Mouse (Mus musculus) T-helper 1 cell (primary cell): ENCODE measurements around the gene Cry2.
"Not testable (repeated sequence)": the region's sequence is repeated elsewhere in the genome, so short reads cannot be mapped to it uniquely, and the experiment has no call there.

Experiments used
- in situ Hi-C: fragments of 300-600 bp; cut with MboI, MseI; formaldehyde crosslinking; loops from one replicate; pipeline ENCODE4 v1.15.1; 2025; ENCODE audit warnings: high pct_unique_total_duplicates

Gene Cry2

GRCm38 (mm10) chr2:92433578-92434374 is at the start of gene Cry2:
Gene Cry2, minus strand, starts transcription at chr2:92434043.
- in situ Hi-C loops: loop anchor here (10.0 kb wide), 1 partner anchor 719 kb away; the partner anchor contains the start of genes Atg13 and Harbi1

- in situ Hi-C loops: no loop called here
Observed at GRCm38 (mm10) chr2:92483505-92483904, 49.7 kb upstream of the Cry2 start.

- in situ Hi-C loops: no loop called here
Observed at GRCm38 (mm10) chr2:92482551-92482950, 48.7 kb upstream of the Cry2 start.

- in situ Hi-C loops: no loop called here
Observed at GRCm38 (mm10) chr2:92478313-92478688, 44.5 kb upstream of the Cry2 start.

DNA sequence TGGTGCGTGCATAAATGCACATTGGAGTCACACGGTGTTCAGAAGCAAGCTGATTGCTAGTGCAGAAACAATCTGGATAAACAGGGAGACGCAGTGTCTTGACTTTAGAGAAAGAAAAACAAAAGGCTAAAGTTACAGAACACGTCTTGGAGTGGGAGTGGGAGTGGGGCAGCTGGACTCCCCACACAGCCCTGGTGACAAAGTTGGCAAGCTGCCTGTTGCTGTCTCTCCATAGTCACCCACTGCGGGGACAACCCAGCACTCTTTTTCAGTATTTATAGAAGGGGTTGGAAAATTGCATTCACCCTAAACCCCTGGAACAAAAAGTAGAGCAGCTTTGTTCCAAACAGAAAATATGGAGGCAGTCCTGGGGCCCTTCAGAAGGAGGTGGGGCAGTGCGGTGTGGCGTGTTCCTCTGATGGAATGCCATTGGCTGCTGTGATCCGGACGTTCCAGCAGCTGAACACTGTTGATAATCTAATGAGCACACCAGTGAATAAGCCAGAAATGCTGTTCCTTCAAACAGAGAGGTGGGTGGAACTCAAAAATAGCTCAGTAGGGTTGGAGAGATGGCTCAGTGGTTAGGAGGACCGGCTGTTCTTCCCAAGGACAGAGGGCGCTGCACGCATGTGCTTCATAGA is 43.9 kb upstream of the Cry2 start:
- in situ Hi-C loops: no loop called here

GRCm38 (mm10) chr2:92476580-92476979 is 42.7 kb upstream of the Cry2 start:
- in situ Hi-C loops: not testable (repeated sequence)

DNA sequence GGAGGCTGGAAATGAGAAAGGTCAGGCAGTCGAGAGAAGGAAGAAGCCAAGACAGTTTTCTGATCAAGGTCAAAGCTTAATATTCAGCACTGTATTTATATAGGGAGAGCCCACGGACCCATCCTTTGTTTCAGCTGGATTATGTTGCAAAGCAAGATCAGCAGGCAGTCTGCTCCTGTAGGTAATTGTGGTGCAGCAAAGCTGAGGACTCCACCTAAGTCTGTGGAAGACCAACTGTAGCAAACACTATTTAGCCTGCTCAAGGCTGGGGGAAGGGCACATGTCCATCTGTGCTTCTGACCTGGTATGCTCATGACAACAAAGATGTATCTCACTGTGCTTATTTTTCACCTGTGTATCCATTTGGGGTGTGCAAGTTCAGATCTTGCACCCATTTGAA is 41.9 kb upstream of the Cry2 start:
- in situ Hi-C loops: no loop called here

- in situ Hi-C loops: no loop called here
Observed at GRCm38 (mm10) chr2:92474920-92475319, 41.1 kb upstream of the Cry2 start.

- in situ Hi-C loops: no loop called here
Observed at GRCm38 (mm10) chr2:92471886-92472670, 38.2 kb upstream of the Cry2 start.

GRCm38 (mm10) chr2:92464690-92465089 is 30.8 kb upstream of the Cry2 start:
- in situ Hi-C loops: no loop called here

DNA sequence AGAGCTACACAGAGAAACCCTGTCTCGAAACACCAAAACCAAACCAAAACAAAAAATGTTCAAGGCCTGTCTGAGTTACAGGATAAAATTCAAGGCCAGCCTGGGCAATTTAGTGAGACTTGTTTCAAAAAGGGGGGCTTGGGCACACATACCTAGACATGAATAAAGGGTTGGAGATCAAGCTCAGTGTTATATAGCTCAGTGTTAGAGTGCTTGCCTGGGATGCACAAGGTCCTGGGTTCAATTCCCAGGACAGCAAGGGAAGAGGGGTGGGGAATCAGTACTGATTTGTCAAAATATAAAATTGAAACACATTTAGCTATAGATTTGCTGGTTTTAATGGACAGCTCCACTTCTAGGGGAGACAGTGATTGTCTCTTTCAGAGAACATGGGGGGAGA is 27.4 kb upstream of the Cry2 start:
- in situ Hi-C loops: no loop called here

DNA sequence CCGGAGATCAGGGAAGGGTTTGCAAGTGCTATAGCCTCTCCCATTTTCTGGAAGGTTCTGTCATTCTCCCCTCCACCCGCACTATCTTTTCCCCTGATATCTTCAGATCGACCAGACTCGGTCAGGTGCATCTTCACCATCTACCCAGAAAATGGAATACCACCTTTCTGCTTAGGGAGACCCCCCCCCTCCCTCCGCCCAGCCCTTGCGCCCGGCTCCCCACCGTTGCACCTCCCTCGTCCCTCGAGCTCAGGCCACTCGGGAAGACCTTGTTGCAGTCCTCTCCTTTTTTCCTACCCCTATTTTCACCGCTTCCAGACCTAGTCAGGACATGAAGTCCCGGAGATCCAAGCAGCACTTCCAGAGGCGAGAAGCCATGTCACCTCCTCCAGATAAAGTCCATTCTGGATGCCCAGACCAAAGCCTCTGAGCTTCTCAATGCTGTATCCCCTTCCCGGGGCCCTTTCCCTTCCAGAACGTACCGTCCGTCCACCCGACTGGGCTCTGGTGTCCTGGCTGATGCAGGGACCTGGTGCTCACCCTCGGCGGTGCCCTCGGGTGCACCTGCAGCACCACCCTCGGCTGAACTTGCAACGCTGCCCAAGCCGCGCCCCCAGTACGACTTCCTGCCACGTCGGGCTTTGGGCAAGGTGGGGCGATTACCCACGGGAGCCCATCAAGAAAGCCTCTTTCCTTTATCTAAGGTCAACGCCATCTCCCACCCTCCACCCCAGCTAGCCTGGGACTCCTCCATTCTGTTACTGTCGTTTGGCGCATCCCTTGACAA is 26.3 kb upstream of the Cry2 start, which contains the start of gene Slc35c1:
Gene Slc35c1 (minus strand): TSS at position 618 of the 787 bp plus-strand sequence.
- in situ Hi-C loops: loop anchor here (5.0 kb wide), 1 partner anchor 83 kb away; no protein-coding TSS in a partner anchor

DNA sequence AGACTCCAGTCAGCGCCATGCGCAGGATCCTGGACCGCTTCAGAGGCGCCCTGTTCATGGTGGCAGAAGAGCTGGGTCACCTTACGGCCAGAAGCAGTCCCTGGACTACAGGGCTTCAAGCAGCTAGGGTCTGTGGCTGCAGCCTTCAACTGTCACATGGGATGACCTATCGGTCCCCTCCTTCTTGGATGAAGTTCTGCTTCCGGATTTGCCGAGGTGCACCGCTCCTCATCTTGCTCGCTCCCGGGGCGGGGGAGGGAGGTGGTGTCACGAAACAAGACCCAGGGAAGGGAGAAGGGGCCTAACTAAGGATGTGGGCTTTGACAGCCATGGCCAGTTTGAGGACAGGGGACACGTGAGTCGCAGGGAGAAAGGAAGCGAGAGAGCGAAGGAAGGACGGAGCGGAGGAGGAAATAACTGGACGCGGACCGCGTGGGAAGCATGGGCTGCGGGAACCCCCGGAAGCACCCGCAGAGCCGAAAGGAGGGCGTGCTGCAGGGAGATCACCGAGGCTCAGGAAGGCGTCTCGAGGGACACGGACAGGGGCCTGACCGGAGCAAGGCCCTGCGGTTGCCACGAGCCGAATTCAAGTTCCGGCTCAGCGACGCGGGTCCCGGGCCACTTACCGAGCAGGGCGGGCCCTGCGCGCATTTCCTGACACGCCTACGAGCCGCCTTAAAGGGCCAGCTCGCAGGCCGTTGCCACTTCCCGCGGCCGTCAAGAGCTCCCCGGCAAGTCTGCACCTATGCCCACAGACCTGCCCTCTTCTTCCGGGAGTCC is 25.5 kb upstream of the Cry2 start:
- in situ Hi-C loops: loop anchor here (5.0 kb wide), 1 partner anchor 82 kb away; no protein-coding TSS in a partner anchor

DNA sequence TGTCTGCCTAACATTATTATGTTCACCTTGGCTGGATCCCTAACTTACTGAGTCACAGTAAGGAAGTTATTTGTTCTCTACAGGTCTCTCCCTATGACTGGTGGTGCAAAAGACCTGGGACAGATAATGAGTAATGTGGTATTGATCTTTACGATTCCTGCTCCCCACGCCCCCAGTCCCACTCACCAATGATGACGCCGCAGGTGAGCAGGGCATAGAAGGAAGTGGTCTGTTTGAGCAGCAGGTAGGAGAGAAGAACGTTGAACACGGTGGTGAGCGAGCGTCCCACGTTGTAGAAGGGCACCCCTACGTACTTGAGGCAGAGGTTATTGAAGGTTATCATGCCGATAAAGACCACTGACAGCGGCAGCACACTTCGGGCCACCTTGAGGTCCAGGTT is 24.6 kb upstream of the Cry2 start:
- in situ Hi-C loops: loop anchor here (5.0 kb wide), 1 partner anchor 81 kb away; no protein-coding TSS in a partner anchor

- in situ Hi-C loops: loop anchor here (5.0 kb wide), 1 partner anchor 80 kb away; no protein-coding TSS in a partner anchor
Observed at GRCm38 (mm10) chr2:92456970-92457530, 23.2 kb upstream of the Cry2 start.

DNA sequence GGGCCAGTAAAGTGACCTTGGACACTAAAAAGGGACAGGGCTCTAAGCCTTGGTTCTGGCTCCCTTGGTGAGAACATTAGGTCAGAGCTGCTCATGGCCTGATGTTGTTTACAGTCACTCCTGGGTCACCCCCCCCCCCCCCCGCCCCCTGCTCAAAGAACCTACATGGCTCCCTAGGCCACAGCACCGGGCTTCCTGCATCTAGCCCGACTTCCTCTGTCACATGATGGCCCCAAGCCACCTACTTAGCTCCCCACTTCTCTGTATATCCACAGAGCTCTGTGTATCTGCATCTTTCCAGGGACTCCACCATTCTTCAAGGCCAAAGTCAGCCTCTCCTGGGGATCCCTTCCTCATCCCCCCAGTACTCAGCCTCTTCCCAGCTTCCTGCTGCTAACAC is 21.9 kb upstream of the Cry2 start:
- in situ Hi-C loops: loop anchor here (5.0 kb wide), 1 partner anchor 78 kb away; no protein-coding TSS in a partner anchor

- in situ Hi-C loops: no loop called here
Observed at GRCm38 (mm10) chr2:92454166-92454565, 20.3 kb upstream of the Cry2 start.

DNA sequence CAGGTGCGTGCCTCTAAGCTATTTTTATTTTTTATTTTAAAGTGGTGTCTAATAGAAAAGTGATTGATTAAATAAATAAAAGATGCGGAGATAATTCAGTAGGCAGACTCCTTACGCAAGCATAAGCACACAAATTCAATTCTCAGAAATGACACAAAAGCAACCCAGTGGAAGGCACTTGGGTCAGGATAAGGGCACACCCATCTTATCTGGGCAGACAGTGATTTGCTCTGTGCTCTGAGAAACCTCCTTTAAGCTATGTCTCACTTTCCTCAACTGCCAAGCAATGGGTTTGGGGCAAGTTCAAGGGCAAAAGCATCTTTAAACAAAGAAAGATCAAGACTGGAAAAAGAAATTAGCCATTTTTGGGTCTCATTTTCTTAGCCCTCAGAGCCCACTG is 17.3 kb upstream of the Cry2 start:
- in situ Hi-C loops: no loop called here

DNA sequence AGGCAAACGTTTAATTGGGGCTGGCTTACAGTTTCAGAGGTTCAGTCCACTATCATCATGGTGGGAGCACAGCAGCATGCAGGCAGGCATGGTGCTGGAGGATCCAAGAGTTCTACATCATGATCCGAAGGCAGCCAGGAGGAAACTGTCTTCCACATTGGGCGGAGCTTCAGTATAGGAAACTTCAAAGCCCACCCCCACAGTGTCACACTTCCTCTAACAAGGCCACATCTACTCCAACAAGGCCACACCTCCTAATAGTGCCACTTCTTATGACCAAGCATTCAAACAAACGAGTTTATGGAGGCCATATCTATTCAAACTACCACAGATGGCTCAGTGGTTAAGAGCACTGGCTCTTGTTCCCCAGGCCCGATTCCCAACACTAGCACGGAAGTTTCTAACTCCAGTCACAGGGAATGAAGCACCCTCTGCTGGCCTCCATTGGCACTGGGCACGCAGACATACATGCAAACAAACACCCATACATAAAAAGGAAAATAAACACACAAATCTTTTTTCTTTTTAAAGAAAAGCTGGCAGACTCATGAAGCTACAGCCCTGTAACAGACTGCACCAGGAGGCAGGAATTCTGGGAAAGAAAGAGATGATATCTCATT is 13.4 kb upstream of the Cry2 start:
- in situ Hi-C loops: loop anchor here (10.0 kb wide), 1 partner anchor 462 kb away; no protein-coding TSS in a partner anchor
